Mouse (Mus musculus) ovary, adult 10 weeks (tissue): ENCODE data around the gene Gm49373. TPM values are rescaled to one million over a fixed set of nuclear protein-coding genes. Genes with fewer than 3 reads are reported as not detected.

Source experiments
- polyA plus RNA-seq: library from polyadenylated mRNA; stranded (reverse); fragments of 350-450 nt; fragmentation: Illumina TruSeq; extraction: RNeasy Lipid Tissue Mini Kit (QIAGEN cat#74804); gene quantifications from one replicate; pipeline ENCODE4 v1.2.3, GENCODE M21; 2014

Gene Gm49373
- not detected for polyA plus RNA-seq

DNA sequence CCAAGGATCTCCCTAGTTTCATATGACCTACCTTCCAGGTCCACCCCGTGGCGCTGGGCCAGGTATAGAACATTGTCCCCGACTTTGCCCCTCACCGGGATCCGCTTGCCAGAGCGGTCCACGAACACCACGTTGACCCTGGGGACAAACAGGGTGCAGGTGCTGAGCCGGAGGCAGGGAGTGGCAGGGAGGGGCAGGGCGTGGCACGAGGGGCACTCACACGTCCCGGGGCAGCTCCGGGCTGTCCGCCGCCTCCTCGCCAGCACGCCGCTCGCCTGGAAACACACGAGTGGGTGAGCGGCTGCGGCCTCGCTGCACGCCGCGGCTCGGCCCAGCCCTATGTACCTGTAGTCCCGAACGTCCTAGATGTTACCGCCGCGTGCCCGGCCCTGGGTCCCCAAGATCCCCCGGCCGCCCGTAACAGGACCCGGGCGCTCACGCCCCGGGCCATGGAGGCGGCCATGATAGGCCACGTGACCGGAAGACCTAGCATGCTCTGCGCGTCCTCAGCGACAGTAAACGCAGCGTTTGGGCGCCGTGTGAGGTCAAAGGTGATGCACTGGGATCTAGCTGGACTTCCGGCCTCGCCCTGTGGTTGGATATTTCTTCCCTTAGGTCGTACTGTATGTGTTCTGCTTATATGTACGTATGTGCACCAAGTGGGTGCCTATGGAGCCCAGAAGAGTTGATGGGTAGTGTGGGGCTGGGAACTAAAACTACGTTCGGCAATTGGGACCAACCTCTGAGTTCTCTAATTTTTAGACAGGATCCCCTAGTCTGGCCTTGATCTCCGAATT is at the start of gene Gm49373, which contains the start of gene Fdx1l:
TSS of gene Gm49373 (minus strand) at position 53 of the 797 bp plus-strand sequence.
TSS of gene Fdx1l (minus strand) at position 571 of the 797 bp plus-strand sequence.

DNA sequence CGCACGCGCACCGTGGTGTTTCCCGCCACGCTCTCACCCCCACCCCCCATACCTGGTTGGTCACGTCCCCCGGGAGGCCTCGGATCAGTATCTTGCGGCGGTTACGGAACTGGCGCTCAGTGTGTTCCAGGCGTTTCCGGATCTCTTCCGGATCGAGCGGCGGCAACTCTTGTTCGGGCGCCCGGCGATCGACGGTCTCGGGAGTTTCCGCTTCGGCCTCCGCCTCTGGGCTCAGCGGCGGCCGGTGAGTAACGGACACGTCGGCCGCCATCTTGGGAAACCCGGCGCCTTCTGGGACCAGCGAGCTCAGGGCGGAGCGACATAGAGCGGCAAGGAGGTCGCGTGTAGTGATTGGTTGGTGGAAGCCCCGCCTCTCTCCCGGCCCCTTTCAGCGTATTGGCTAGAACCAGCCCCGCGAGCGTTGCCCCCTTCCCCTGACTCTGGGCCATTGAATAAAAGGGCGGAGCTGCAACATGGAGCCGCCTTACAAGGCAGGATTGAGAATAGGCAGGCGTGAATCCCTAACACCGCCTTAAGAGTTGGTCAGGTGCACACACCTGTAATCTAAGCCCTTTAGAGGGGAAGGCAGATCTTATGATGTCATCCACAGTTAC is 18.9 kb upstream of the Gm49373 start, which contains the start of the genes Gm38431 and Raver1:
TSS of gene Gm38431 (minus strand) at position 291 of the 614 bp plus-strand sequence.
TSS of gene Raver1 (minus strand) at position 302 of the 614 bp plus-strand sequence.

DNA sequence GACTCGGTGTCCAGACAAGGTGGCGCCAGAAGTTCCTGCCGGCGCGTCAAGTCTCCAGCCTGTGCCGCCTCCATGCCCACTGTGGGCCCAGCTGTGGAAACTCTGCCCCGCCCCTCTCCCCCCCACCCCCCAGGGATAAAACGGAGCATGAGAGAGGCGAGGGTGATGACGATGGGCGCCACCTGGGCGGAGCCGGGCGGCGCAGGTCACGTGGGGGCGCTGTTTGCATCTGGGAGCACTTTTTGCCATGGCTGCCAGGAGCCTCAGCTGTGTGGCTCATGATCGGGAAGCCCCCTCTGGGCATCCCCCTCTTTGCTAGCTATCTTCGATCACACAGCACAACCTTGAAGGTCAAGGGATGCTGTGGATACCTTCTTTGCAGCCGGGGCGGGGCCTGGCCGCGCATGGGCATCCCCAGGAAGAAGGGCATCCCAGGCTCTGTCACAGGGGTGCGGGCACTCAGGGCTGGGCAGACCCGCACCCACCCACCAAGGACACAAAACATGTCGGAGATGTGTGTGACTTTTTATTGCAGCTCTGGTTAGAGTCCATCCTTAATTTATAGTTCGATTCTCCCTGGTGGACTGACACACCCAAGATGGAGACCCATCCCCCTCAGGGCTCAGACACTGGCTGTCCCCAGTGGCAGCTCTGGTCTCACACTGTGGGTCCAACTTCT is 5.8 kb downstream of the Gm49373 start, which contains the start of gene Zglp1:
TSS of gene Zglp1 (minus strand) at position 88 of the 679 bp plus-strand sequence.

DNA sequence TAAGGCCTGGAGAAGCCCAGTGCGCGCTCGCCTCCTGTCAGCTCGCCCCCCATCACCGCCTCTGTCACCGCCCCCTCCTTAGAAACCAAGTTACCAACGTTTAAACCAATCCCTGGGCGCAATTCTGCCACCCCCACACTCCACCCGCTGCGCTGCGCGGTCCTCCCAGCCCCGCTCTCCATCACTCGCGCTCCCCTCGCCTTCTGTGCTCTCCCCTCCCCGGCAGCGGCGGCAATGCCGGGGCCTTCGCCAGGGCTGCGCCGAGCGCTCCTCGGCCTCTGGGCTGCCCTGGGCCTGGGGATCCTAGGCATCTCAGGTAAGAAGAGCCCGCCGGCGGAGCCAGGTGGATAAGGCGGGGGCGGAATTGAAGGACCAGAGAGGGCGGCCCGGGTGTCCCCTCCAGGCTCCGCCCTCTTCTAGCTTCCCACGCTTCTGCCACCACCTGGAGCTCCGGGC is 41.0 kb downstream of the Gm49373 start, which contains the start of gene Icam5:
TSS of gene Icam5 (plus strand) at position 178 of the 456 bp plus-strand sequence.

GRCm38 (mm10) chr9:21029291-21030054 is 43.4 kb downstream of the Gm49373 start, which contains the start of gene Icam4:
Icam4 (plus strand) TSS chr9:21029373.

DNA sequence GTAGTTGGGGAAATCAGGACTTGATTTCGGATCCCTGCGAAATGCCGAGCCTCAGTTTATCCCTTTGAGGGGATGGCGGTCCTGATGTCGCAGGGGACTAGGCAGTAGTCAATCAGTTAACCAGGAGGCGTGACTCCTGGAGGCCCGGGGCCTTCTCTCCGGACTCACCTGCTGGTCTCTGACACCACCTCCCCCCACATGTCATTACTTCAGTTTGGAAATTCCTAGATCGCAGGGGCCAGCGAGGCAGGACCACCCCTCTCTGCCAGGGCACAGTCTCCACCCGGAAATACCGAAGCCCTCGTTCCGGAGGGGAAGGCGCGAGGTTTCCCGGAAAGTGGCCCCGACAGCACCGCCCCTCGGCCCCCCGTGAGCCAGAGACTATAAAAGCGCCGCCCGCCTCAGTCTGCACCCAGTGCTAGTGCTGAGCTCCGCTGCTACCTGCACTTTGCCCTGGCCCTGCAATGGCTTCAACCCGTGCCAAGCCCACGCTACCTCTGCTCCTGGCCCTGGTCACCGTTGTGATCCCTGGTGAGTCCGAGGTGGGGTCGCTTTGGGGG is 57.2 kb downstream of the Gm49373 start, which contains the start of gene Icam1:
TSS of gene Icam1 (plus strand) at position 415 of the 560 bp plus-strand sequence.

Other genes starting within 250 kb of the Gm49373 start
- 2.5 TPM for gene A230050P20Rik, start 204.5 kb downstream of the Gm49373 start, polyA plus RNA-seq
- gene Angptl6, start 193.4 kb downstream of the Gm49373 start, polyA plus RNA-seq = not detected
- gene Ppan, start 184.9 kb downstream of the Gm49373 start, polyA plus RNA-seq = 0.40 TPM
- 23.3 TPM for gene Eif3g, start 174.5 kb downstream of the Gm49373 start, polyA plus RNA-seq
- gene Dnmt1, start 113.2 kb downstream of the Gm49373 start, polyA plus RNA-seq = 19.1 TPM
- 1.7 TPM for gene S1pr2, start 96.3 kb downstream of the Gm49373 start, polyA plus RNA-seq
- gene Mrpl4, start 70.4 kb downstream of the Gm49373 start, polyA plus RNA-seq = 0.63 TPM
- 4.0 TPM for gene Icam1, start 57.1 kb downstream of the Gm49373 start, polyA plus RNA-seq
- gene Icam4, start 43.7 kb downstream of the Gm49373 start, polyA plus RNA-seq = not detected
- gene Icam5, start 41.0 kb downstream of the Gm49373 start, polyA plus RNA-seq = not detected
- gene Zglp1, start 6.0 kb downstream of the Gm49373 start, polyA plus RNA-seq = not detected
- gene Fdx1l, start 518 bp upstream of the Gm49373 start, polyA plus RNA-seq = not detected
- gene Gm38431, start 18.9 kb upstream of the Gm49373 start, polyA plus RNA-seq = 0.54 TPM
- 16.4 TPM for gene Raver1, start 18.9 kb upstream of the Gm49373 start, polyA plus RNA-seq
- 1.4 TPM for gene Tyk2, start 58.1 kb upstream of the Gm49373 start, polyA plus RNA-seq
- gene Cdc37, start 76.9 kb upstream of the Gm49373 start, polyA plus RNA-seq = 11.9 TPM
- 0.60 TPM for gene Pde4a, start 92.6 kb upstream of the Gm49373 start, polyA plus RNA-seq
- gene Keap1, start 166.3 kb upstream of the Gm49373 start, polyA plus RNA-seq = 9.5 TPM
- not detected for gene S1pr5, start 175.3 kb upstream of the Gm49373 start, polyA plus RNA-seq
- gene Atg4d, start 192.2 kb upstream of the Gm49373 start, polyA plus RNA-seq = 0.80 TPM
- gene Kri1, start 214.9 kb upstream of the Gm49373 start, polyA plus RNA-seq = 3.7 TPM
- gene Cdkn2d, start 218.3 kb upstream of the Gm49373 start, polyA plus RNA-seq = 3.8 TPM
- gene Ap1m2, start 239.2 kb upstream of the Gm49373 start, polyA plus RNA-seq = 0.74 TPM
- 27.2 TPM for gene Slc44a2, start 247.6 kb upstream of the Gm49373 start, polyA plus RNA-seq